Mouse (Mus musculus): ENCODE results near the gene Cacna1a.

The Cacna1a gene

DNA sequence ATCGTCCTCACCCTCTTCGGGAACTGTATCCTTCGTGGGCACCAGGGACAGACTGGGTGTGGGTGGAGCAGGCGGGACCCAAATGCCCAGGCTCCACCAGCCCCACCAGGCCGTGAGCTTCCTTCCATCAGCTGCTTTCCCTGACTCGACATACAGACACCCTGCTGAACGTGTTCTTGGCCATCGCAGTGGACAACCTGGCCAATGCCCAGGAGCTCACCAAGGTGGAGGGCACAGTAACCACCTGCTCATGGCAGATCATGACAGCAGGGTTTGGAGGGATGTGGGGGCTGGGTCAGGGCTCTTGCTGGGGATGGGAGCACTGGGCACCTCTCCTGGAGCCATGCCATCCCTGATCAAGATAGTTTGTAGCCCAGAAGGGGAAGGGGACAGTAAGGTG, 164.9 kb downstream of the Cacna1a start:
- DNase-seq: no peak

DNA sequence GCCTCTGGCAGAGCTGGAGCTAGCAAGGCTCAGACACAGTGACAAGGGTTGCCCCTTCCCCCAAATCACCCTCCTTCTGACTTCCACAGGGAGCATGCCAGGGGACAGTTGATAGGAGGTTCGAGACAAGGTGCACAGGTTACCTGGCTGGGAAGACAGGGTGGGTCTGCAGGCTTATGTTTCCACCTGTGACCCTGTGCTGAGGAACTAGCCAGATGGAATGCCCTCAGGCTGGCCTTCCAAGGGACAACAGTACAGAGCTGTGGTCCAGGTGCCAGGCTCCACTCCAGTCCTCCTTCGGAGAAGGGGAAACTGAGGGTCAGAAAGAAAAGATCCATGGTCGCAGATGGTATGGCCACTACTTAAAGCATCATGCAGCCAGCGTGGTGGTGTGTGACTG, 165.4 kb downstream of the Cacna1a start:
- no peak for DNase-seq

DNA sequence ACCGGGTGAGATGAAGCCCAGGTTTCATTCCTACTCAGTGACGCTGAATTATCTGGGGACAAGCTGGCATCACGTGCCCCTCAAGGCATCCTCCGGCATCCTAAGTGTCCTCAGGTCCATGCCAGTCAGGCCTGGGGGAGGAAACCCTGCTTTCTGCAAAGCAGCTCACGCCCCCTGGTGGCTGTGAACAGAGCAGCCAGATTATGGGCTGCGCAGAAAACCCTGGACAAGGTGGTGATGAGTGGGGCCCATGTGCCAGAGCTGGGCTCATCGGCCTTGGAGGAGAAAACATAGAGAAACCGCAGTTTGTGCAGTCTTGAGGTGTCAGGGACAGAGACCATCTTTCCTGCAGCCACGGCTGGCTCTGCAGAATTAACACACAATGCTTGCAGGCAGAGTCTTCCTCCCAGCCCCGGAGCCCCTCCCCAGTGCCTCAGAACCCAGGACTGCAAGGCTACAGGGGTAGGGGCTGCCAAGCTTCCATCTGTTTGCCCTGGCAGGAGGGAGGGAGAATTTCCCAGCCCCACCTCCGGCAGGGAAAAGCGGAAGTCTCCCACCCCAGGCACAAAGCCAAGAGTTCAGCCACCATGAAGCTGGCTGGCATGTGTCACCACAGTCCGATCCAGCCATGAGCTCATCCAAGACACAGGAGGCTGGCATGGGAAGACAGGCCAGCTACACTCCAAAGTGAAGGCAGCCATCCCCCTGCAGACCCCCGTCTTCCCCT, 166.2 kb downstream of the Cacna1a start:
- peak; percentile 86 for DNase-seq

DNA sequence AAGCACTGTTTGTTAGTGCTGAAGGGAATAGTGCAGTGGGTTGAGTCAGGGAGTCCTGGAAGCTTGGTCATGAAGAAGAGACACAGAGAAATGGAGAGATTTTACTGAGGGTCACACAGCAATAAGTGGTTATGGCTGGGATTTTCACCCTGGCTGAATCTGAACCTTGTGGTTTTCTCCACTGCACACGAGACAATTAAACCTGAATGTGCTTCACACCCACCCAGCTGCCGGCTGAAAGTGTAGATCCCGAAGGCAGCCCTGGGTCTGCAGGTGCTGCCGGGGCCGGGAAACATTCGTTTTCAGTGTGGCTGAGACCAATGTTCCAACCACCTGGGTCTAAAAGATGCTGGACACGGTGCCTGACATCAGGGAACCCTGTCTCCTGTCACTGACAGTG, 167.0 kb downstream of the Cacna1a start:
- DNase-seq: no peak

DNA sequence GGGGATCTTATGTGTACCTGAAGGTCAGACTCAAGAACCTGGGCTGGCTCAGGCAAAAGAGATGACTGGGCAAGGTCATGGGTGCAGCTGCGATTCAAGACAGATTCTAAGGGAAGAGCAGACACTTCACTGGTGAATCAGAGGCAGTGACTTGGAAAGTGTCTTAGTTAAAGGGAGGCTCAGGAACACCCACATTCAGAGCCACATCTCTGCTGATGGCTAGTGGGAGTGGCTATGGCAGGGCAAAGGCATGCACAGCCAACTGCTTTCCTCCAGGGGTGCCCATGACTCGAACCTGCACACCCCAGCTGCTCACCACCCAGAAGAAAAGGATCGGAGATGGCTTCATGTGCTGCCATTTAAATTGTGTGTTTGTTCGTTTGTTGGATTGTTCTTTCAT, 169.7 kb downstream of the Cacna1a start:
- no peak for DNase-seq

DNA sequence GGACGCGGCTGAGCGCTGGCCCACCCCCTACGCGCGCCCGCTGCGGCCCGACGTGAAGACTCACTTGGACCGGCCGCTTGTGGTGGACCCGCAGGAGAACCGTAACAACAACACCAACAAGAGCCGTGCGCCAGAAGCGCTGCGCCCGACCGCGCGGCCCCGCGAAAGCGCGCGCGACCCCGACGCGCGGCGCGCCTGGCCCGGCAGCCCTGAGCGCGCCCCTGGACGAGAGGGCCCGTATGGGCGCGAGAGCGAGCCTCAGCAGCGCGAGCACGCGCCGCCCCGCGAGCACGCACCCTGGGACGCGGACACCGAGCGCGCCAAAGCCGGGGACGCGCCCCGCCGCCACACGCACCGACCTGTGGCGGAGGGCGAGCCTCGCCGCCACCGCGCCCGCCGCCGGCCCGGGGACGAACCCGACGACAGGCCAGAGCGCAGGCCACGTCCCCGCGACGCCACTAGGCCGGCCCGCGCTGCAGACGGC, 170.9 kb downstream of the Cacna1a start:
- DNase-seq: no peak

DNA sequence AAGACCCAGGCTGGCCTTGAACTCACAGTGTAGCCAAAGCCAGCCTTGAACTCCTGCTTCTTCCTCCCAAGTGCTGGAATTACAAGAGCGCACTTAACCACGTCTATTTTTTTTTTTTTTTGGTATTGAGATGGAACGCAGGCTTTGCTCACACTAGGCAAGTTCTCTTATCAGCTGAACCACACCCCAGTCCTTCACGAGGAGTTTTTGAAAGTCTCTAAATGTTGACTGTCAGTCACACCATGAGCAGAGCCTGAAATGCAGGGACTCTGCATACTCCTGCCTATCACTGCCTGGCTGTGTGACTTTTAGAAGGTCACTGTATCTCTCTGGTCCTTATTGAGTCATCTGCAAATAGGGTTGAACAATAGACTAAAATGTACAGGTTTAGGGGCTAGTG, 173.5 kb downstream of the Cacna1a start:
- no peak for DNase-seq

DNA sequence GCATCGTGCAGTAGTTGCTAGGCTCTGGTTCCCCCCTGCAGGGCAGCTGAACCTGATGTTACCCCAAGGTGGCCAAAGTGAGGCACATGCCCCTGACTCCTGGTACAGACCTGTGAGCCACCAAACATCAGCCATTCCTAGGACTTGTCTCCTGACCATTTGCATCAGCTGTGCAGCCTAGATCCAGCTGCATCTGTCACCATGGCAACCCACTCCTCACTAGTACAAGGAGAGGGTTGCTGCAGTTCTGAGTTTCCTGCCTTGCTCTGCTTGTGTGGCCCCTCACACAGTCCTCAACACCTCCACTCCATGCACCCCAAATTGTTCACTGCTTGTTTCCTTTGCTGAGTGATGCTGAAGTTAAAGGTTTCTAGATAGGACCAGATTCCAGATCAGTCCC, 175.8 kb downstream of the Cacna1a start:
- DNase-seq: no peak

DNA sequence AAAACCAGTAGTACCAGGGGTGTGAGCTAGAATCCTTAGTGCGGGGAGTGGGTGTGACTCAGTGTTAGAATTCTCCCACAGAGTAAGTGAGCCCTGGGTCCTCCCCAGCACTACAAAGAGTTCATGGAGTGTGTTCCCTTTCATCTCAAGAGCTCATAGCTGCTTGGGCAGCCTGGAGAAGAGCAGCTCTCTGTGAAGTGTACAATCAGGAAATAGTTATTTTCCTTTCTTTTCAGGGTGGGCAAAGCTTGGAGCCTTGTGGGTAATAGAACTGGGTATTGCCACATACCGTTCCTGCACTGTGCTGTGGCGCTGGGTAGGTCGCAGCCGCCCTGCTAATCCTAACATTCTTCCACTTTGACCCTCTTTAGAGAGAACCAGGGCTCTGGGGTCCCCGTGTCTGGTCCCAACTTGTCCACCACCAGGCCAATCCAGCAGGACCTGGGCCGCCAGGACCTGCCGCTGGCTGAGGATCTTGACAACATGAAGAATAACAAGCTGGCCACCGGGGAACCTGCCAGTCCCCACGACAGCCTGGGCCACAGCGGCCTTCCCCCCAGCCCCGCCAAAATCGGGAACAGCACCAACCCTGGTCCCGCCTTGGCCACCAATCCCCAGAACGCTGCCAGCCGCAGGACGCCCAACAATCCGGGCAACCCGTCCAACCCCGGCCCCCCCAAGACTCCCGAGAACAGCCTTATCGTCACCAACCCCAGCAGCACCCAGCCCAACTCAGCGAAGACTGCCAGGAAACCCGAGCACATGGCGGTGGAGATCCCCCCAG, 177.5 kb downstream of the Cacna1a start:
- DNase-seq: no peak

DNA sequence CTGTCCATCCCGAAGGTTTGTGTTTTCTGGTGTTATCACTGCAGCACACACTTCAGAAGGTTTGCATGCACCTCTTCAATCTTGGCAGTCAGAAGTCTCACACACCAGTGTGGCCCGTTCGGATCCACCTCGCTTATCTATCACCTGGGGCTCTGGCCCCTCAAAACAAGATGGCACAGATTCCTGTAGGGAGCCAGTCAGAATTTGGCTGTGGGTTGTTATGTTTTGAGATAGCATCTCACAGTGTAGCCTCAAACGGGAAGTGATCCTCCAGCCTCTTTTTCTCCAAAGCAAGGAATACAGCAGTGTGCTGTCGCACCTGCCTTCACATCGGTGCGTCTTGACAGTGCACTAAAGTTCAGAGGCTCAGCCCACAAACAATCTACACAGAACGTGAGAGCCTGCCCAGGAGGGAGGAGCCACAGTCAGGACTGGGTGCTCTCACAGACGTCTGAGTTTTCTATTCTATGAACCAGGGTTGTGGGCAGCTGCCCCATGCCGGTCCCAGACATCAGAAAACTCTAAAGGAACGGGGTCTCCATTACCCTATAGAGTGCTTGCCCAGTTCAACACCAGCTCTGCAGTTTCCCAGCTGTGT, 178.7 kb downstream of the Cacna1a start:
- DNase-seq: no peak

DNA sequence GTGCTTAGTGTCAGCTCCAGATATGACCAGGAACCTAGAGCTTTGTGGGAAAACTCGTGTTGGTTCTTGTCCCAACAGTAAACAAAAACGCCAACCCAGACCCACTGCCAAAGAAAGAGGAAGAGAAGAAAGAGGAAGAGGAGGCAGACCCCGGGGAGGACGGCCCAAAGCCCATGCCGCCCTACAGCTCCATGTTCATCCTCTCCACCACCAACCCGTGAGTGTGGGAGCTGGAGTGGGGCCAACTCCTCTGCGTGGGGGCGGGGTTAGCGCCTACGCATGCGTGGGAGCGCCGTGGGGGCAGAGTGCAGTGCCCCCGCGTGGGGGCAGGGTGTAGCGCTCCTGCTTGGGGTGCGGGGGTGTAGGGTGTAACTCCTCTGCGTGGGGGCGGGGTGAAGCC, 179.3 kb downstream of the Cacna1a start:
- DNase-seq: peak; percentile 54

DNA sequence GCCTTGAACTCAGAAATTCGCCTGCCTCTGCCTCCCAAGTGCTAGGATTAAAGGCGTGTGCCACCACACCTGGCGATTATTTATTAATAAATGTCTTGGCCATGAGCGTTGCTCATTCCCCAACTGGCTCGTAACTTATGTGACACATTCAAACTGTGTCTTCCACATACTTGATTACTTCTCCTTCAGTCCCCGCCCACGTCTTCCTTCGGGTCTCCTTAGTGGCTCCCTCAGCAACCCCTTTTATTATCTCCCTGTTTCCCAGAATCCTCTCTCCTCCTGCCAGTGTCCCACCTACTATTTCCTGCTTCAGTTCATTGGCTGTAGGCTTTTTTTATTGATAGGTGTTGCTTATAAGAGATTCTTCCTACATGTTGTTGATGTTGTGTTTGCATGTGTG, 180.5 kb downstream of the Cacna1a start:
- no peak for DNase-seq

DNA sequence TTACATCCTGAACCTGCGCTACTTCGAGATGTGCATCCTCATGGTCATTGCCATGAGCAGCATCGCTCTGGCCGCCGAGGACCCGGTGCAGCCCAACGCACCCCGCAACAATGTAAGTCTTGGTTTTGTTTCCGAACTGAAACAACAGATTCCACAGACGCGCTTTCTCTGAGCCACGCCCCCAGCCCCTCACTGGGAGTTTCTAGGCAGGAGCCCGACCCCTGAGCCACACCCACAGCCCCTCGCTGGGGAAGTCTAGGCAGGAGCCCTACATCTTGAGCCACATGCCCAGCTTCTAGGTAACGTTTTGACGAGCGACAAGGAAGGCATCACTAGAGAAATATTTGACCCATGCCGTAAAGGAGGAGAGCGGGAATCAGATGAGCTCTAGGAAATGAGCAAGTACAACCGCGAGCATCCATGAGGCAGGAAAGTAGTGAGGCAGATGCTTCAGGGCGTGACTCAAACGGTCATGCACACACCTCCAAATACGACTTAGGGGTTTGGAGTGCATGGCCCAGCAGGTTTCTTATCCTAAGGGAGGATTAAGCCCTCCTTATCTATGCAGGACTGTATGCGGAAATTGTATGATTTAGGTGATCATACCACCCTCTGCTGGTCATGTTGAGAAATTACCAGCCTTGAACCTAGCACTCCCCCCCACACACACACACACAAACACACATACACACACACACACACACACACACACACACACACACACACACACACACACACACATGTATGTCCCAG, 181.9 kb downstream of the Cacna1a start:
- no peak for DNase-seq

DNA sequence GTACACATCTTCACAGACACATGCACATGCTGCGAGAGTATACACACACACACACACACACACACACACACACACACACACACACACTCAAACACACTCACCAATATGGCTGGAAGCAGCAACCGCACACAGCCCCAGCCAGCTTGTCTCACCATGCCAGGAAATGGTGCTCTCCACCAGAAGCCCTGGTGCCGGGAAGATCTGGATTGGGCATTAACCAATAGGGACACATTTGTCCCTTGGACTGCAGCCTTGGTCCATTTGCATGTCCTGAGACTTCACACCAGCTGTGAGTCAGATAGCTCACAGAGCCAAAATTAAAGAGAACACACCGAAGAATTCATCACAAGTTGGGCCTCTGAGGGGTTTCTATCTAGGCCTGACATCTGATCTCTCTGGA, 189.2 kb downstream of the Cacna1a start:
- DNase-seq: no peak

DNA sequence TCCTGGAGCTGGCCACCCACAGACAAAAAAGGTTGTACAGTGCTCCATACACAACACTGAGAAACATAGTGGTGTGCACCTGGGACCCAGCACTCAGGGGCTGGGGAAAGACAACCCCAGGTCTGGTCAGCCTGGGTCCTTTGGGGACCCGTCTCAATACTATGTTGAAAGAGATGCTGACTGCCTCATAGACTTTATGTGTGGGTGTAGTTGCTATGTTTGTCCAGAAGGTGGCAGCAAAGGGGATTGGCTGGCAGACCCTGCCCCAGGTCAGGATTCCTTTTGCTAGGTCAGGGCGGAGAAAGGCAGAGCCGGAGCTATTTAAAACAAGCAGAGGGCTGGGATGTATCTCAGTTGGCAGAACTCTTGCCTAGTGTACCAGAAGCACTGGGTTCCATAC, 191.4 kb downstream of the Cacna1a start:
- DNase-seq: peak; percentile 42

DNA sequence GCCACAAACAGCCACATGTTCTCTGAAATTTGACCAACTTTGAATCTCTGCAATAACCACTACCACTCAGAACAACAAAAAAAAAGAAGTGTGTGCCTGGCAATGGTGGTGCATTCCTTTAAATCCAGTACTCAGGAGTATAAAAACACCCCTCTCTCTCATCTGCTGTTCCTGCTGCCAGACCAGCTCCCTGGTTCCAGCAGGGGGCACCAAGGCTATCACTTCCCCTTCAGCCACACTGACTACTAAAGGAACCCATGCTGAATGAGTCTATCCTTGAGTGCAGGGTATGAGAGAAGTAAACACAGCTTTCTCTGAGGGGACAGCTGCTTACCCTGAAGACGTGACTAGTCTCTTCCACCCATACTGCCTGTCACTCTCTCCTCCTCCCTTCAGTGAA, 197.1 kb downstream of the Cacna1a start:
- DNase-seq: no peak

DNA sequence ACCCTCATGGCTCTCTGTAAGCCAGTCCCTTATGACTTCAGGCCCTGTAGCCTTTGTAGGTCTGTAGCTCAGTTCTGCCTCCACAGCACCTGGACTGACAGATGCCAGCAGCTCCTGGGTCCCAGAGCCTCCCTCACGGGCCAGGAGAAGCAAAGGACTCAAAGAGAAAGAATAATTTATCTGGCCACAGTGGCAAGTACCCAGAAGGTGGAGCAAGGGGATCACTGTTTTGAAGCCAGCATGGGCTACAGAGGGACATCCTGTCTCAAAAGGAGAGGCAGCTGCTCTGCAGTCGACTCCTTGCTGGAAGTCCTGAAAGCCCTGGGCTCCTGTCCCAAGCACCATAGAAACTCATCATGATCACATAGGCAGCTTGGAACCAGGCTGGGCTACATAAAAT, 198.0 kb downstream of the Cacna1a start:
- no peak for DNase-seq

DNA sequence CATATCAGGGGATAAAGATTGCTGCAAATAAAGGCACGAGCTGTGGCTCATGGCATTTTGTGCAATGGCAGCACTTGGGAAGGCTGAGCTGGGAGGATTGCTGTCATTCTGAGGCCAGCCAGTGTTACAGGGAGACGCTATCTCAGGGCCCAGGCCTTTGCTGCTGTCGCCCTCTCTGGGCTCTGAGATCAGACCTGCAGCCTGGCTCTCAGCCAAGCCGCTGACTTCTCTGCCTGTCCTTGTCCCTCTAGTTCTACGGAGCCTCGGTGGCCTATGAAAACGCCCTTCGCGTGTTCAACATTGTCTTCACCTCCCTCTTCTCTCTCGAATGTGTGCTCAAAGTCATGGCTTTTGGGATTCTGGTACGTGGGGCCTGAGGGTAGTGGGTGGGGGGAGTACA, 200.3 kb downstream of the Cacna1a start:
- DNase-seq: no peak

DNA sequence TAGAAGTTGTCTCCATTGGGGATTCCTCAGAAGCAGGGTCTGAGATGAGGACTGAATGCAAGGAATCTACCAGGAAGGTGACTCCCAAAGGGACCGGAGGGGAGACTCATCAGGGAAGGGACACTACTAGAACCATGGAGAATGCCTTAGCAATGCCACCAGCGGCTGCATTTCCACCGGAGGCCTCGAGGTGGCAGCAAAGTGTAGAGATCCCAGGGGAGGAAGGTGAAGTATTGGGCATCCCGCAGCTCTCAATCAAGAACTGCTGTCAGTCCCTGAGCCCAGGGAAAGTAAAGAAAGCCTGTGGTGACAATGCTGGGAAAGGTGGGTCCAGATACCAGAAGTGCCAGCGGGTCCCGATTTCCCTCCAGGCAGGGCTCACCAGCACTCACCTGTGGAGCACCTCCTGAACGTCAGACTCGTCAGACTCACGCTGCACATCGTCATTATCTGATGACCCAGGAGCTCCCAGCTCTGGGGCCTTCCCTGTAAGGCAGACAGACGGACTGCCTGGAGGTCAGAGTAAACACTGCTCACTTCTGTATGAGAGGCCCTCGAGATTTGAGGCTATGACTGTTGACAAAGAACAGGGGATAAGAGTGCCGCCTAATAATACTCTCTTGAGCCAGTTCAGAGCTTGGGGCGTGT, 203.9 kb downstream of the Cacna1a start:
- DNase-seq: peak; percentile 79

DNA sequence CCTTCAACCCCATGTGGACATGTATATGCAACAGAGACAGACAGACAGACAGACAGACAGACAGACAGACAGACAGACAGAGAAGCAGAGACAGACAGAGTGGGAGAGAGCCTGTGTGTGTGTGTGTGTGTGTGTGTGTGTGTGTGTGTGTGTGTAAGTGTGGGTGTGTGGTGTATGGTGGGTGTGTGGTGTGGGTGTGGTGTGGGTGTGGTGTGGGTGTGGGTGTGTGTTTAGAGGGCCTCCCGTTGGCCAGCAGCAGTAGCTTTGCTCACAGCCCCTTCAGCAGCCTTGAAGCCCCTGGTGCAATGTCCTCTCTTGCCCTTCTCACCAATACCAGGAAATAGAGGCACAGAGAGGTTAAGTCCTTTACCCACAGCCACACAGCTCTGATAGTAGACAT, 204.9 kb downstream of the Cacna1a start:
- no peak for DNase-seq

DNA sequence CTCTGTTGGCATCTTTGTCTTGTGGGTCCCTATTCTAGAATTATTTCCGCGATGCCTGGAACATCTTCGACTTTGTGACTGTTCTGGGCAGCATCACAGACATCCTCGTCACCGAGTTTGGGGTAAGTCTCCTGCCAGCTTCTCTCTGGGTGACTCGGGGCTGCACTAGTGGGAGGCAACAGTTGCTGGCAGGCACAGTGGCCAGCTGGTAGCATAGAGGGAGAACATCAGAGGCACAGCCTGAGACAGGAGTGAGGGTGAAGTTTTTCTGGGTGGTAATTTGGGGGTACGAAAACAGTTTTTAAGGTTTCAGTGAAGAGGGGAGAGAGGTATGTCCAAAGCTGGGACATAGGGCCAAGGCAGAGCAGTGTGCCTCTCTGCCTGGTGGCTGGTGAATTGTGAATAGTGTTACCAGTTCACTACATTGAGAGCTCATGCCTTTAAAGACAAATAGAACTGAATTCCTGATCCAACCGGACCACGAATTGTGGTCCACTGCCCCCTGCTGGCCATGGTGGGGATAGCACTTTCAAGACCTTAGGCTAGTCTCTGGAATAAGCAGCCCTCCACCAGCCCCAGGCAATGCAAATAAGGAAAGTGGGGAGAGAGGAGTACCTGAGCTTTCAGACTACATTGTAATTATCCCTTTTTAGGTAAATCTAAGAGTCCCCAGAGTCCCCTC, 206.0 kb downstream of the Cacna1a start:
- peak; percentile 88 for DNase-seq

DNA sequence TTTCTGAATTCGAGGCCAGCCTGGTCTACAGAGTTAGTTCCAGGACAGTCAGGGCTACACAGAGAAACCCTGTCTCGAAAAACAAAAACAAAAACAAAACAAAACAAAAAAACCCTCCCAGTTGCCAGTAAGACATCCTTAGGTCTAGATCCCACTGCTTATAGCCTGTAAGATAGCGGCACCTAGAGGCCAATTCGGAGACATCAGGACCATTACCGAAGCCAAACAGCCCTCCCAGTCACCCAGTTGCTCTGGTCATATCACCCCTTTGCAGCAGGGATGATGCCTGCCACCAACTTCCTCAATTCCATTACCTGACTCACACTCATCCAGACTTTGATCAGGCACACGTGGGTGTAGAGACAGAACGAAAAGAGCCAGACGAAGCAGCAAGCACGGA, 207.4 kb downstream of the Cacna1a start:
- peak; percentile 41 for DNase-seq
